Mouse (Mus musculus) lung, embryonic 16.5 days (tissue): ENCODE measurements at regions not wholly inside any gene's neighbourhood (a gene's known extent, or its start where the extent isn't known, plus 50 kb on each side); places are given as distances from the start of the nearest gene placed in this dataset.
A peak's percentile ranks its signal among the peaks of the same experiment; 100 is the strongest.

Experiments
- ATAC-seq: fragments of 200-750 bp; cut with Nextera tagmentation; 2 replicates; pipeline ENCODE4 v1.8.0; 2017; ENCODE audit warnings: low read depth, mild to moderate bottlenecking, moderate library complexity
- H3K27ac ChIP-seq: fragments of 300-500 bp; sonication (generic); 2 replicates; pipeline ENCODE4 v1.5.1; 2014; ENCODE audit warnings: mild to moderate bottlenecking, control low read depth, low read length
- H3K27me3 ChIP-seq: fragments of 300-500 bp; sonication (generic); 2 replicates; pipeline ENCODE4 v1.6.1; 2014; ENCODE audit warnings: low read depth, low read length, mixed read lengths; ENCODE audit not compliant: control insufficient read depth, insufficient read depth
- H3K36me3 ChIP-seq: fragments of 300-500 bp; sonication (generic); 2 replicates; pipeline ENCODE4 v1.6.1; 2014; ENCODE audit warnings: low read length; ENCODE audit not compliant: control insufficient read depth, insufficient read depth
- H3K4me1 ChIP-seq: fragments of 300-500 bp; sonication (generic); replicated peaks from 2 replicates; pipeline ENCODE4 v1.6.1; 2014; ENCODE audit warnings: low read length, mixed read lengths; ENCODE audit not compliant: control insufficient read depth, insufficient read depth
- H3K4me2 ChIP-seq: fragments of 300-500 bp; sonication (generic); 2 replicates; pipeline ENCODE4 v1.6.1; 2014; ENCODE audit warnings: low read depth, low read length, control low read depth
- H3K4me3 ChIP-seq: fragments of 300-500 bp; sonication (generic); 2 replicates; pipeline ENCODE4 v1.5.1; 2014; ENCODE audit warnings: mild to moderate bottlenecking, low read length, control low read depth
- H3K9ac ChIP-seq: fragments of 300-500 bp; sonication (generic); 2 replicates; pipeline ENCODE4 v1.6.1; 2014; ENCODE audit warnings: low read length, control low read depth
- H3K9me3 ChIP-seq: fragments of 300-500 bp; sonication (generic); 2 replicates; pipeline ENCODE4 v1.6.1; 2016; ENCODE audit warnings: low read length; ENCODE audit not compliant: control insufficient read depth
- WGBS: fragments of 180-500 bp; shearing (Covaris S2); extraction: QIAGEN DNeasy Blood & Tissue Kit; methylation state at CpG from one replicate; pipeline ENCODE4 v1.1.7; 2014; 5-methylcytosine and 5-hydroxymethylcytosine counted together

DNA sequence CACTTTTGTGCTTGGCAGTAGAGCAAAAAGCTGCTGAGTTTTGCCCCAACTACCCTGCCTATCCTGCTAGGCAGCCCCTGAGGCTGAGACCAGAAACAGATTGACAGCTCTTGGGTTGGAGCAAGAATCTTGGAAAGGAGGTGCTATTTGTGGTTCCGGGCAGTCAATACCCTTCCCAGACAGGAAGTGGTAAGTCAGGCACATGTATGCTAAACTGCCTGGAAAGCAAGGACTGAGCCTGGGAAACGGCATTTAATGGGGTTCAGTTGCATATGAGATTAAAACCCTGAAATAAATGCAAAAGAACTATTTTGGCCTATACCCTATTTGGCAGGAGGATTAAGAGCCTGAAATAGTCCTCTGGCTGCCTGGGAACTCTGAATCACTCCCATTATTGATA, 266.9 kb downstream of the Etaa1 start:
- ATAC-seq: no peak
- Histone ChIP-seq H3K9me3 (no peaks in the 10 kb centered on the region), H3K27ac (peak overlapping the region; percentile 55; the same call in 1 of the 2 replicates), H3K4me3 (no peak overlapping the region), H3K4me1 (peaks cover 3% of the 10 kb centered on the region; the same call in 1 of the 2 replicates), H3K36me3 (no peaks in the 10 kb centered on the region), H3K9ac (no peak overlapping the region), H3K4me2 (no peak overlapping the region), H3K27me3 (no peaks in the 10 kb centered on the region)
- WGBS: 42% methylated on average over 2 of the region's 2 CpGs

DNA sequence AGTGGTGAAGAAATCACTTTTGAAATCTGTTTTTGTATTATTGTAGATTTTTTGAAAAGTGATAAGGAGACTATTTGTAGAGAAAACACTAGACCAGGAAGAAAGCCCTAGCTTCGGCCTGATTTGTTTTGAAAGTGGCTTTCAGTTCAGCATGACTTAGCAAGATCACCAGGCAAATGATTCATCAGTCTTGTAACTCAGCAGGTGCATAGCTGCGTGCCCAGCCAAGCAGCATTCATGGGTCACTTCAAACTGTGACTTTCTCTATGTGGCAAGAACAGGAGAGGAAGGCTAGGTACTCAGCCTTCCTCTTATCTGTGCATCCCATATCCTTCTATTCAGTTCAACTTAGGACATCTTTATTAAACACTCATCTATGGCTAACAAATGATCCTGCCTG, 259.5 kb downstream of the Etaa1 start:
- H3K4me3 ChIP-seq: no peak overlapping the region
- WGBS: 52% methylated on average over 2 of the region's 2 CpGs
- H3K9me3 ChIP-seq: no peaks in the 10 kb centered on the region
- H3K9ac ChIP-seq: no peak overlapping the region
- H3K4me2 ChIP-seq: no peak overlapping the region
- no peak for ATAC-seq
- no peaks in the 10 kb centered on the region for H3K4me1 ChIP-seq
- H3K27me3 ChIP-seq: no peaks in the 10 kb centered on the region
- no peaks in the 10 kb centered on the region for H3K36me3 ChIP-seq
- no peak overlapping the region for H3K27ac ChIP-seq

DNA sequence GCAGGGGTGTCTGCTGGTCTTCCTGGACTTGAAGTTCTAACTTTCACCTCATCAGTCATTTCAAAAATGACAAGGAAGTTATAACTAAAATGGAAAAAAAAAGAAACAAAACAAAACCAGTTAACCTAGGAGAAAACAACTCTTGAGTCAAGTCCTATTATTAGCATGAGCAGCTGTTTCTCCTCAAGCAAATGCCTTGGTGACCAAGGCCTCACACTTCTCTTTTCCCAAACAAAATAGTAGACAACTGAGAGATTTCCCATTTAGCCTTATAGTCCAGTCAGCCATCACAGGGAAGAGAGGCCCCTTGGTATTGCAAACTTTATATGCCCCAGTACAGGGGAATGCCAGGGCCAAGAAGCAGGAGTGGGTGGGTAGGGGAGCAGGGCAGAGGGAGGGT, 244.9 kb downstream of the Etaa1 start:
- Histone ChIP-seq H3K9me3 (0 out of 2 replicates have a peak, but pooled peaks cover 2% of the 10 kb centered on the region), H3K36me3 (no peaks in the 10 kb centered on the region), H3K27ac (peak overlapping the region; percentile 27; the same call in 1 of the 2 replicates), H3K4me3 (no peak overlapping the region), H3K27me3 (no peaks in the 10 kb centered on the region), H3K9ac (no peak overlapping the region), H3K4me2 (no peak overlapping the region), H3K4me1 (no peaks in the 10 kb centered on the region)
- peak; percentile 91 for ATAC-seq

DNA sequence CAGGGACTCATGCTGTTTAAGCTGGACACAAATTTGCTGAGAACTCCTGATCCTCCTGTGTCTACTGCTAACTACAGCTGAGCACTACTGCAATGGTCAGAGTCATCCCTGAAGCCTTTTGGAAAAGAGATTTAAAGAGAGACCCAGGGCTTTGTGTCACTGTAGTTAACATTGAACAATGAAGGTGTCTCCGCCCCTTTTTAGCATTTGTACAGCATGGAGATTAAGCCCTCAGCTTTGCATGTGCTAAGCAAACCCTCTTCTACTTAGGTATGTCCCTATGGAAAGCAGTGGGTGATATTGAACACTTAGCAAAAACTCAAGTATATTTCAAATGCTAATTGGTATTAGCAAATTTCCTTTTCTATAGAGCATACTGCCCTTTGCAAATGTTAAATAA, 231.6 kb downstream of the Etaa1 start:
- 90% methylated on average over 1 of the region's 1 CpGs for WGBS
- no peak for ATAC-seq
- Histone ChIP-seq H3K9me3 (no peaks in the 10 kb centered on the region), H3K27me3 (no peaks in the 10 kb centered on the region), H3K36me3 (no peaks in the 10 kb centered on the region), H3K4me2 (no peak overlapping the region), H3K9ac (no peak overlapping the region), H3K4me3 (no peak overlapping the region), H3K27ac (no peak overlapping the region), H3K4me1 (no peaks in the 10 kb centered on the region)

DNA sequence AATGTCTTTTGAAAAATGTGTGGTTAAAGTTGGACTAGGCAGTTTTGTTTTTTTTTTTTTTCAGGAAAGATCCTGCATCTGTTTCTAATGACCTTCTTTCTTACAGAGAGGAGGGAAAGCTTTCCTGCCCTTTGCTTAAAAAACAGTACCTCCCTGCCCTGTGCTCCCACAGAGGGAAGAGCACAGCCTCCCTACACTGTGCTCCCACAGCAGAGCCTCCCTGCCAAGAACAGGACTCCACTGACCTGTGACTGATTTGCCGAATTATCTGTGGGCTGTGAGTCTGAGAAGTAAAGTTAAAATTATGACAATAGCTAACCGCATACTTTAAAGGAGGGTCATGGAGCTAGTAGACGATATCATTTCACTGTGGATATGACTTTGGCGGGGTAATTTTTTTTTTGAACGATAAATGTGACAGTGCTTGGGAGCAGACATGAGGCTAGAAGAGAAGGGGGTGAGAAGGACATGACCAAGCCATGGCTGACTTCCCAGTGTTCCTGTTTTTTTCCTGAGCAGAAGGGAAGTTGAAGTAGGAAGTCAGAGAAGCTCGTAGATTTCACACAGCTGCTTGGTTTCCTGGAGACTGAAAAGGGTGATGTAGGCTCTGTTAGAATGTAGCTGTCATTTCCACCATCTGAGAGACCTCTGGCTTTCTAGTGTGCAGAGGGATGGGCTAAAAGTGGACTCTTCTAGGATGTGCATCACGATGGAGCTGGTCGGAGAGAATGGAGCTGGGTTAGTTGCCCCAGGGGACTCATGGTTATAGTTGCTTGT, 226.2 kb downstream of the Etaa1 start:
- WGBS: 40% methylated on average over 8 of the region's 8 CpGs
- H3K4me2 ChIP-seq: peak overlapping the region; percentile 25
- H3K36me3 ChIP-seq: no peaks in the 10 kb centered on the region
- H3K4me3 ChIP-seq: no peak overlapping the region
- H3K9me3 ChIP-seq: no peaks in the 10 kb centered on the region
- 0 out of 2 replicates have a peak overlapping the region, but pooled peaks have one; percentile 24 for H3K9ac ChIP-seq
- H3K27ac ChIP-seq: peak overlapping the region; percentile 43
- ATAC-seq: peak; percentile 79
- H3K4me1 ChIP-seq: peaks cover 3% of the 10 kb centered on the region; the same call in 1 of the 2 replicates
- H3K27me3 ChIP-seq: no peaks in the 10 kb centered on the region

DNA sequence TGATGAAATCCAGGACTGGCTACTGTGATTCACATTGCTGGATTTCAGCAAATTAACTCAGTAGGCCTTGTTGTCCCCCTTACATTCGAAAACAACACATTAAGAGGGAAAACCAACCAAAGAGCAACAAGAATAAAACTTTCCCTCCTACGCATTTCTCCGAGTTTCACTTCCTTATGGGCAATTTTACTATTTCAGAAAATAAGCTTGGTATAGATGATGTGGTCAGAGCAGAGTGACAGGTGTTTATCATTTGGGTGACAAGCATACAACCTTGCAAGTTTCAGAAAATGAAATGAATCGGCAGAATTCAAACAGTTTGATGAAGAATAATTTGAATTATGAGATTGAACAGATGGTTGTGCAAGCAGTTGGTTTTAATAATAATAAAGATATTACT, 220.6 kb downstream of the Etaa1 start:
- Histone ChIP-seq H3K27me3 (no peaks in the 10 kb centered on the region), H3K4me2 (no peak overlapping the region), H3K9ac (no peak overlapping the region), H3K4me3 (no peak overlapping the region), H3K27ac (no peak overlapping the region), H3K36me3 (no peaks in the 10 kb centered on the region), H3K9me3 (no peaks in the 10 kb centered on the region), H3K4me1 (no peaks in the 10 kb centered on the region; the same call in 1 of the 2 replicates)
- 78% methylated on average over 4 of the region's 4 CpGs for WGBS
- no peak for ATAC-seq

DNA sequence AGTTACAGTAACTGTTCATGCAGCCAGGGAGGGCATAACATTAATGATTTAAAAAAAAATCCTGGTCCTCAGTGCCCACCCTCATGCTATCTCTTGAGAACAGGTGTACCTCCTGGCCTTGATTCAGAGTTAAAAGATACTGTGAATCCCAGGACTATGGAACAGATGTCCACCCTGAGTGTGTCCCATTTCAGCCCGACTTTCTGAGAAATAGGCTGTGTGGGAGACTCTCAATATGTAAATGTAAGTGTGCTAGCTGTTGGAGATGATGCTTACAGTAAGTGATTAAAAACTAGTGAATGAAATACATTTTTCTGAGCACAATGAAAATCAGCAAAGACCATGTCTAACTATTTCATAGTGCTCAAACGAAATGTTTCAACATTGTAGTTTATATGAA, 219.2 kb downstream of the Etaa1 start:
- H3K4me2 ChIP-seq: no peak overlapping the region
- H3K27me3 ChIP-seq: no peaks in the 10 kb centered on the region
- no peak overlapping the region for H3K4me3 ChIP-seq
- no peaks in the 10 kb centered on the region for H3K9me3 ChIP-seq
- no peak overlapping the region for H3K27ac ChIP-seq
- no peaks in the 10 kb centered on the region for H3K4me1 ChIP-seq
- ATAC-seq: no peak
- no peaks in the 10 kb centered on the region for H3K36me3 ChIP-seq
- no peak overlapping the region for H3K9ac ChIP-seq
- WGBS: 66% methylated on average over 2 of the region's 2 CpGs

DNA sequence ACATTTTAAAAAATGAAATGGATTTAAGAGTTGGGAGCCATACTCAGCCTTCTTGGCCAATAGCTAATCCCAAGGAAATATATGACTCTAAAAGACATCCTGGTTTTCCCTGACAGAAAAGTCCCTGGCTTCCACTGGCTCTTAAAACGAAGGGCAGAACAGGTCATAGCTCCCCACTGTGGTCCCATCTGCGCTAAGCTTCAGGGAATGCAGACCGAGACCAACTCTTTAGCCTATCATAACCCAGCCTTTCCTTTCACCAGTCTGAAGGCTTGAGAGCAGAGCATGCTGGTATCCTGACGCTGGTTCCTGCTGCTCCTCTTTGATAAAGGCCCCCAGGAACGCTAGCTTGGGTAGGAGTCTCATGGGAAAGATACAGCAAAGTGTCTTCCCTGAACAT, 214.8 kb downstream of the Etaa1 start:
- no peaks in the 10 kb centered on the region for H3K27me3 ChIP-seq
- 67% methylated on average over 5 of the region's 5 CpGs for whole genome bisulfite sequencing

DNA sequence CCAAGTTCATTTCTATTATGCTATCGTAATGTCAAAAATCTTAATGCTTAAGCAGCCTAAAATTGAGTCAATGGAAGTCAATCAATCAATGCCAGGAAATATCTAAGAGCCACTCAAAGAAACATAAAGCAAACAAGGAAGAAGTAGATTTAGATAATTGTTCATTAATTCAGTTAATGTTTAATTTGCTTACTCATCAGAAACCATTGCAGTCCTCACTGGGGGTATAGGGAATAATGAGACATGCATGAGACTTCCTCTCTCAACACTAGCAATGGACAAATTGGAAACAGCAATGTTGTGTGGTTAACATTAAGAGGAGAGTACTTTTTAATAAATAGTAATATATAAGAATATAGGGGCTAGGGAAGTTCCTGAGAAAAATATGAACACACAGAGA, 209.9 kb downstream of the Etaa1 start:
- Histone ChIP-seq H3K27ac (no peak overlapping the region), H3K36me3 (no peaks in the 10 kb centered on the region), H3K4me1 (no peaks in the 10 kb centered on the region), H3K9ac (no peak overlapping the region), H3K9me3 (no peaks in the 10 kb centered on the region), H3K4me3 (no peak overlapping the region), H3K27me3 (no peaks in the 10 kb centered on the region), H3K4me2 (no peak overlapping the region)
- WGBS: 89% methylated on average over 1 of the region's 1 CpGs
- ATAC-seq: no peak

More for the DNA sequence above, 214.8 kb downstream of the Etaa1 start:
- H3K27ac ChIP-seq: no peak overlapping the region
- H3K36me3 ChIP-seq: no peaks in the 10 kb centered on the region
- ATAC-seq: no peak
- no peaks in the 10 kb centered on the region for H3K9me3 ChIP-seq
- no peaks in the 10 kb centered on the region for H3K4me1 ChIP-seq
- no peak overlapping the region for H3K4me2 ChIP-seq
- no peak overlapping the region for H3K9ac ChIP-seq
- H3K4me3 ChIP-seq: no peak overlapping the region
